Mouse (Mus musculus) lung, postnatal 25 days (tissue): ENCODE measurements around the gene Tubb2b.
A peak's percentile ranks its signal among the peaks of the same experiment; 100 is the strongest.
"Not testable (repeated sequence)": the region's sequence is repeated elsewhere in the genome, so short reads cannot be mapped to it uniquely, and the experiment has no call there.

ENCODE experiments used
- DNase-seq: peaks from one replicate; pipeline ENCODE4 v3.0.0; 2022; ENCODE audit warnings: low spot score

Tubb2b gene

DNA sequence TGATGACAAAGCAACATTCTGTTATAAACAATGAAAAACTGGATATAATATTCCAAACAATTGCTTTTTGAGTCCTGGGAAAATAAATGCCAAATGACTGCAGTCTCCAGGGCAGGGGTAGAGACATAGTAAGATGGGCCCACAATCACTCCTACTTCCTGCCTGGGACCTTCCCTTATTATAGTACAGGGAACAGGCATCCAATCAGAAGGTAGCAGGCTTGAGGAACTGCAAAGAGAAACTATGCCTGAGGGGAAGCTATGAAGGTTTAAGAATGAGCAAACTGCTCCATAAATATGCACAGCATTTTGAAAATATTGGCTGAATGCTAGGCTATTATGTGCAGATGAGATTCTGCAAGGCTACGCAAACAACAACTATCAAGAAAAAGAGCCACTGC lies 23.3 kb downstream of the Tubb2b start:
- no peak for DNase-seq

DNA sequence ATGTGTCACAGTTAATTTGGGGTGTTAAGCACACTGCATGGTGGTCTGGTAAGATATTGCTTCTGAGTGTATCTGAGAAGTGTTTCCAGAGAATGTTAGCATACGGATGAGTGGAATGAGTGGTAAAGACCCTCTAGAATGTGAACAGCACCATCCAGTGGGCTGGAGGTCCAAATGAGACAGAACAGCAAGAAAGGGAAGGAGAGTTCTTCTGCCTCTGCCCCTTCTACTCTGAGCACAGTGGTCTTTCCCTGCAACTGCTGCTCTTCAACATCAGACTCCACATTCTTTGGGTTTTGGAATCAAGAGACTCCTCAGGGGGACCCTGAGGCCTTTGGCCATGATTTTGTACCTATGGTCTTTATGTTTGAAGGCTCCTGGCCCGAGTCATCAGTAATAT lies 24.0 kb downstream of the Tubb2b start:
- DNase-seq = no peak

DNA sequence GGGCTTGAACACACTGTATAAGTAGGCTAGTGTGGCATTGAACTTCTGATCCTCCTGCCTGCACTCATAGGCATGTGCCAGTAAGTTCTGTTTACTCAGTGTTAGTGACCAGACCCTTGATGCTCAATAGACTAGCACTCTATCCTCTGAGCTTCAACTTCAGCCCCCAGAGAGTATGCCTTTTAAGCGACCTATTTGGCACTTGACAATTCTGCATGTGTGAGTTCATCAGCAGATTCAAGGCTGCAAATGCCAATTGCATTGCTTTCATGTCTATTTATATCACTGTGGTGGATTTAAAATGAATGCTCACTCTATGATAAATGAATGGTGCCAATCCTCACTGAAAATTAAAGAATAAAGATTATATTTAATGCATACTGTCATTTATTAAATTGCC lies 24.9 kb downstream of the Tubb2b start:
- DNase-seq = no peak

DNA sequence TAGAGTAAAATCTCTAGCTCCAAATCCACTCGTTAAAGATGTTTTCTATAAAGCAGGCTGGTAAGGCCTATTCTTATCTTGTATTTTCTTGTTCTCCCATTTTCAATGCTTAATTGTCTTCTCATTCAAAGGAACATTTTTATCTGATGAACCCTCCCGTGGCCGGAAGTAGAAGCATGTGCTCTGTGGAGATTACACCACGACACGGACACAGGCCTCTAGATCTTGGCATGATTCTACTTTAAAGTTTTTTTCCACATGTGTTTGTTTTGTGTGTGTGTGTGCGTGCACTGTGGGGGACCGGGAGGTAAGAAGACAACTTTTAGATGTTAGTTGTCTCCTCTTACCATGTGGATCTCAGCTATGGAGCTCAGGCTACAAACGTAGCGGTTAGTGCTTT lies 28.4 kb downstream of the Tubb2b start:
- DNase-seq = peak; percentile 30

DNA sequence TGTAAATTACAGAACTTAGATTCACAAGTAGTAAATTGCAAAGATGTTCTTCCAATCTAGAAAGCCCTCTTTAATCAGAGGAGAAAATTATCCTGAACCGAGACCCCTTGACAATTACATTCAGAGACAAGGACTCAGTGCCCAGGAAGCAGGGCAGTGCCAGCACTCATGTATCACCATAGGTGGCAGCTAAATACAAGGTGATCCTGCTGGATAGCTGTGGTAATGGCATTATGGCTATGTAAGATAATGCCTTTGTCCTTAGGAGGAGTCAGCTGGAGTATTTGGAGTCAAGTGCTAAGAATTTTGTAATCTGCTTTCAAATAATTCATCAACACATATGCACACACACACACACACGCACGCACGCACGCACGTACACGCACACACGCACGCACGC lies 29.0 kb downstream of the Tubb2b start:
- DNase-seq = no peak

DNA sequence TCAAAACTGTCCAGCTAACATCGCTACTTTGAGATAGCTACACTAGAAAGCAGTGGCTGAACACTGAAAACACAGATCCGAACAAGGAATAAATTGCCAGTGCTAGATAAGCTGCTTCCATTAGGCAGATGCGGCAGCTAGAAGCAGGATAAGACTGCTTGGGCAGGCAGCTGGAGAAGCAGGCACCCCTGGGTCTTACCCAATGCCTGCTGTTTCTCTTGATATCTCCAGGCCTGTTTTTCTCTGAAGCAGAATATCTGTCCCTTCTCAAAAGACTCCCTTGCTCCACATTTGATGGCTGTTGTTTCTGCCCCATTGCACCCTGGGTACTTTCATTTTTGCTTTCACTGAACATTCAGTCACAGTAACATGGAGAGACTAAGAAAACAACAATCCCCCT lies 29.5 kb downstream of the Tubb2b start:
- no peak for DNase-seq

DNA sequence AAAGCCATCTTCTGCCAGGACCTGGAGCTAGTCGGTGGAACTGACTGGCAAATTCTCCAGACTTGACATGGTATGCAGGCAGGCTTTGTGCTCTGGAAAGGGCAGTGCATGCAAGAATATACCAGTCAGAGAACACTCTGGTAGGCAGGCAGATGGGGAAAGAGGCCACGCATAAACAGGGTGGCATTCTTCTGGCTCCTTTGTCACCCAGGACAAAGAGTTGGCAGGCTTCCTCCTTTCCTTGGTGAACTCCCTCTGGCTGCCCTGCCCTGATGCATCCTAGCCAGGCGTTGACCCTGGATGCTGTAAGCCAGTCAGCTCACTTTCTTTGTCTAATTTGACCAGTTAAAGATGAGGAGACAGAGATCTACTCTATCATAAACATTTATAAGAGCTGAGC lies 33.2 kb downstream of the Tubb2b start:
- no peak for DNase-seq

DNA sequence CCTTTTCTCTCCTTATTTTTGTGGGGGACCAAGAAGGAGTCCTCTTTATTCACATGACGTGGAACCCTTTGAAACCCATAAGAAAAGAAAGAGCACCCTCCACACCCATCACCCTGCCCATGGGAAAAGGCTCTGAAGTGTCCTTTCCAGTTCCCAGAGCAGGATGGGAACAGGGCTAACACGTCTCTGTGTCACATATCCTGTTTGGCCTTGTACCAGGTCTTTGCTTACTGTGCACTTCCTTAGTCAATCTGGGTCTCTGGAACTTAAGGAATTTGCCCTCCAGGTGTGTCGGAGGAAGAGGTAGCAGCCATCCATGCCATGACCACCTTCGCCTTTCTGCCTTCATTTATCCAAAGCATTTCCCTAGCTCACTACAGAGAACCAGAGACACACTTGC lies 33.8 kb downstream of the Tubb2b start:
- peak; percentile 70 for DNase-seq

DNA sequence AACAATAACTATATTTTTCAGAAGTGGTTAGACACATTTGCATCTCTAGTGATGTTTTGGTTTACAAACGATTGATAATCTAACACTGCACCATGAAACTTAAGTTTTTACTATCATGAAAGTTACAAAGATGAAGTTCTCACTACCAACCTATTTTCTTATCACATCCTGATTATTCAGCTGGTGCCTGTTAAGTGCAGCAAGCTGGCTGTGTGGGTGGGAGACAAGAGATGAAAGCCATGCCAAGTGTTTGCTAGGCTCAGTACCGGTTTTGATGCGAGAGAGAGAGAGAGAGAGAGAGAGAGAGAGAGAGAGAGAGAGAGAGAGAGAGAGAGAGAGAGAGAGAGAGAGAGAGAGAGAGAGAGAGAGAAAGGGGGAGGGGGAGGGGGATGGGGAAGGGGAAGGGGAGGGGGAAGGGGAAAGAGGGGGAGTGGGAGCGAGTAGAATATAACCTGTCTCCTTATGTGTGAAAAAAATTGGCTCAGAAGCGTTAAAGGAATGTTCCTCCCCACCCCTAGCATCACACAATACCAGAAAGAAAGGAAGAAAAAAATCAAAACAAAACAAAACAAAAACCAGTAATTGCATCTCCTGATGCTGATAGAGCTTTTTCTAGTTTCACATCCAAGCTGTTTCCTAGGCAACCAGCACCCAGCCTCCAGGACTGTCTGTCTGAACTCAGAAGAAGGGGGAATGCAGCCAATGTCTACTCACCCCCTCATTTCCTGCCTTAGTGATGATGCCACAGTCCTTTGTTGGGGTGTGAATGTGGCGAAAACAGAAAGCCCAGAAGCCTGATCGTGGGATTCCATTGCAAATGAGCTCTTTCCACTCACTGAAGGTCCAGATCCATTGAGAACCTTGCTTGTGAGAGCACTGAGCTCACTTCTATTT lies 34.5 kb downstream of the Tubb2b start:
- no peak for DNase-seq

DNA sequence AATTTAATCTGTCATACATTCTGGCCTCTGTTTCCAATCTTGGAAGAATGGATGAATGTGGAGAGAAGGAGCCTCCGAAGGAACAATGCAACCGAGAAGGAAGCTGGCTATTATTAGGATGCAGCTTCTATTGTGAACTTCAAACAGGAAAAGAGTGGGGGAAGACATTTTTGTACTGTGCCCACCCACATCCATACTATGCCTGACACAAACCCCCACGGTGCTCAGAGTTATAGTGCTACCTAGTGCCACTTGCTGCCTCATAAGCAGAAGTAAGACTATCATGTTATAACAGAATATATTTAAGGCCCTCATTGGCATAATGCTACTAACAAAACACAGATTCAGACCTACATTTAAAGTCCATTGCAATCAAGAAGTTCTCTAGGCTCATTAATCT lies 40.9 kb downstream of the Tubb2b start:
- DNase-seq = no peak

DNA sequence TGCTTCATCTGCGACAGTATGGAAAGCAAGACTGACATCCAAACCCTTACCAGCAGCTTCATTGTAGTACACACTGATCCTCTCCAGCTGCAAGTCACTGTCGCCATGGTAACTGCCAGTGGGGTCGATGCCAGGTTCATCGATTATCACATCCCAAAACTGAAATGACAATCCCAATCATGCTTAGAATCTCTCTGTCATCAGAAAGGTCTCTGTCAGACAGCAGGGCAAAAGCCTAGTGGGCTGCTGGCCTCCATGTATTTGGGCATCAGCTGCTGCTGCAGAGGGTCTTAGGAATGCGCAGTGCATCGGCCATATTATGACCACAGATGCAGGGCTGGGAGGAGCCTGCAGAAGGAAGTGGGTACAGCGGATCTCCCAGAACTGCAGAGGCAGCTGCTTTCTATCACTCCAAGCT lies 41.4 kb downstream of the Tubb2b start:
- no peak for DNase-seq

DNA sequence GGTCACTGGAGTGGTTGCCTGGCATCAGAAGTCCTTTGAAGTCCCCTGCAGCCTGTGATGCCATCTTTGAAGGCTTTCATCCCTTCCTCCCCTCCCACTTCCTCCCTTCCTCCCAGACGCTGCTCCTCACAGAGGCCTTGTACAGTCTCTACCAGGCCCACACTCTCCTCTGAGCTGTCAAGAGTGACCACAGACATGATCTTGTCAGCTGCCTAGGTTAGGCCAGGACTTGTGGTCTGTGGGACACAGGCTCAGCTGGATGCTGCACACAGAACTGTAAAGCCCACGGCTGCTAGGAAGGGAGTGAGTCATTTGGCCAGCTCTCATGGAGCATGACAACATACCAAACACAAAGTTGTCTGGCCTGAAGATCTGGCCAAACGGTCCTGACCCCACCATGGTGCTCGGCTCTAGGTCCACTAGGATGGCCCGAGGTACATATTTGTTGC lies 42.0 kb downstream of the Tubb2b start:
- not testable (repeated sequence) for DNase-seq

DNA sequence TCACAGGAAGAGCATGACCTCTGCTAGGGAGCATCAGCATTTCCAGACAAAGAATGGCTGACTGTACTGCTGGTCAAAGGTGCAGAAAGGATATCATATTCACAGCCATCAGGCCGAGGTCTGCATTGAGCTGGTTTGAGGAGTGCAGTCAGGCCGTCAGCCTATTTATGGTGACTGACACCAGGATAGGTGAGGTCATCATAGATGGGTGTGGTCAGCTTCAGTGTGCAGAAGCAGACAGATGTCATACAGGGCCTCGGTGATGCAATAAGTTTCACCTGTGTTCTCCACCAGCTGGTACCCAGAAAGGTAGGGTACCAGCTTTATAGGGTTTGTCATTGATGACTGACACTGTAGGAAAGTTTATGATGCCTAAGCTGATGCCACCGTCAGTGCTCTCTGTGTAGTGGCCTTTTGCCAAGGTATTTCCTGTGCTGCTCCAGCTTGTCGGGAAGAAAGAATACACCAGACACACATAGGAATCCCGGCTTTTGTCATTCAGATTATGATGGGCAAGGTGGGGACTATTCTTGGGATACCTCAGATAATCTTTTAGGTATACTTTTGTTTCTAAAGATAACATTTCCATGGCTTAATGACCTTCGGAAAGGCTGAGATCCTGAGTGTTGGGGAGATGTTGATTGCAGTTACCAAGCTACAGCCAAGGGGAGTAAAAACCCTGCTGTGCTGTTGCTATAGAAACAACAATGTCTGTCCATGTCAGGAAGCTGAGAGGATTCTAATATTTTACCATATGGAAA lies 43.0 kb downstream of the Tubb2b start:
- no peak for DNase-seq

DNA sequence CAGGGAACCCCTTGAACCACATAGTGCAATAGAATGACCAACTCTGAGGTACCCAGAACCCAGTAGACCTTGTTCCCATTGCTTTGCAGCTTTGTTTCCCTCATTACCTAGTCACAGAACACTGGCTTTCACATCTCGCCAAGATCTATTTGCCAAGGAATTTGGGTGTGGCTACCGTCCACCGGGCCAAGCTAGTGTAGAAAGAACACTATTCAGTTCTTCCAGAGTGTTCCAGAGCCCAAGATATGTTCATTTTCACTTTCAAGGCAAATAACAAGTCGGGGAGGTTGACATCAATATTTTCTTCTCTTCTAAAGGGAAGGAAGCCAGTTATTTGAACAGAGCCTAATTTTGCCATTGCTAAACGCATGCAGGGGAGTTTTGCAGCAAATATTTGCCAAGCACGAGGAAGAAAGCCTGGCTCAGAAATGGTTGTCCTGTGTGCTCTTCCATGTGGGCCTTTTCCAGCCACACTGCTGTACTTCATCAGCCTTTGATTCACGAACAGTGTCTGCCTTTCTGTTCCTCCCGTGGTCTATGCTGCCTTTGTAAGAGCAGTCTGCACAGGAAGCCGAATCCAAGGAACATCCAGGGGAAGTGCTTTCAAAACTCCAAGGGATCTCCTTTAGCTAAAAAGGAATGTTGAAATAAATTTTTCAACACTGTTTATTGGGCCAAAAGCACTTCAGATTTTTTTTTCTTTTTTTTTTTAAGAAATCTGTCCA lies 46.1 kb downstream of the Tubb2b start:
- peak; percentile 80 for DNase-seq

DNA sequence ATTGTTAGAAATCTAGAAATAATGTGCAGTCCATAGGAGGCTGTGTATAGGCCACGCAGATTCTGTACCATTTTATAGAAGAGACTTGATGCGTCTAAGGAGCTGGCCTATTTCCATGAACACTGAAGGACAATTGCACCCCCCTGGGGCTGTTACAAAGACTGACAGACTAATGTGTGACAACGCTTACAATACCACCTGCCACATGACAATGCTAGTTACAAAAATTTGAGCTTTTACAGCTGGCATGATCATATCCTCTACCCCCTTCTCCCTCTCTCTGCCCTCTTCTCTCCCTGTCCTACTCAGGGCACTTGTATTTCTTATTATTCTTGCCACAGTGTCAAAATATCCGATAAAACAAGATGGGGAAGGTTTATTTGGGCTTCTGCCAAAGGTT lies 48.3 kb downstream of the Tubb2b start:
- DNase-seq = no peak

DNA sequence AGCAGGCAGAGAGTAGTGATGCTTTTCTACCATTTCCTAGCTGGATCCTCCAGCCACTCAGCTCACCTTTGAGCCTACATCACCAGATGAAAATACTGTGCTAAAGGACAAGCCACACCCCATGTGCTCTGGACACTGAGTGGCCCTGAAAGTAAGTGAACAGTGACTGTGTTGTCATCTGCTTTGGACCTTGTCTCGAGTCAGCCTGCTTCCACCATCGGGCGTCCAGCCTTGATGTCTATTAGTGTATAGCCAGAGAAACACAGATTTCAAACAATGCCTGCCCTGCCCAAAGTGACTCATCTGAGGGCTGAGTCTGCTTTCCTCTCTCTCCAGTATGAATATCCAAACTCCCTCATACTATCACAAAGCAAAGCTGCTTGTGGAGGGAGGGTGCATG lies 50.5 kb downstream of the Tubb2b start:
- DNase-seq = no peak

DNA sequence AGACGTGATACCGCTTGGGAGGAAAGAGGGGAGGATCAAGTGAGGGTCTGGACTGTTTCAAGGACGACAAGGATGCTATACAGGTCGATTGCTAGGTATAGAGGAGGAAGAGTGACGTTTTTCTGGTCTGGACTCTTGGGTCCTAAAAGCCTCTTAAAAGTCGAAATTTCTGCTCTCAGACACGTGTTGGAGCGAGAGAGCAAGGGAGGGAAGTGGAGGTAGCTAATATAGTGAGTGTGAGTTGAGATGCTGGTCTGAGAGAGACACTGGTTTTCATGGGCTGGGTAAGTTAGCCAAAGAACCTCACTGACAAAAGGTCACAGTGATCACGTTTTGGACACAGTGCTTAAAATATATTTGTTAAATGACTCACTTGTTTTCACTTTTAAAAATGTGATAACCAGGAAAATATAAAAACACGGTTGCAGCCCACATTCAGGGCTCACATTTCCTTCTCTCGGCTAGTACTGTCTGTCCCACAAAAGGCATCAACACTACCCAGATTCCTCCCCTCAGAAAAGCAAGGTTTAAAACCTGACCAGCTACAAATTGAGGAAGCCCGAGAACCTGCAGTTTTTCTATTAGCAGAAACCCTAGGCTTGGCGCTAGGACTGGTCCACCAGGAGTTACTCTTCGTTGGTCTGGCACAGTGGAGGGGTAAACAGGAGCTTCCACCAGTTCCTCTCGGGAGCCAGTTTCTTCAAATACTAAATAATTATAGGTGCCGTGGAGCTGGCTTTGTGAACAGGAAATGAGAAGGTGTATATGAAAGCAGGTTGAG lies 51.6 kb downstream of the Tubb2b start:
- DNase-seq = no peak

DNA sequence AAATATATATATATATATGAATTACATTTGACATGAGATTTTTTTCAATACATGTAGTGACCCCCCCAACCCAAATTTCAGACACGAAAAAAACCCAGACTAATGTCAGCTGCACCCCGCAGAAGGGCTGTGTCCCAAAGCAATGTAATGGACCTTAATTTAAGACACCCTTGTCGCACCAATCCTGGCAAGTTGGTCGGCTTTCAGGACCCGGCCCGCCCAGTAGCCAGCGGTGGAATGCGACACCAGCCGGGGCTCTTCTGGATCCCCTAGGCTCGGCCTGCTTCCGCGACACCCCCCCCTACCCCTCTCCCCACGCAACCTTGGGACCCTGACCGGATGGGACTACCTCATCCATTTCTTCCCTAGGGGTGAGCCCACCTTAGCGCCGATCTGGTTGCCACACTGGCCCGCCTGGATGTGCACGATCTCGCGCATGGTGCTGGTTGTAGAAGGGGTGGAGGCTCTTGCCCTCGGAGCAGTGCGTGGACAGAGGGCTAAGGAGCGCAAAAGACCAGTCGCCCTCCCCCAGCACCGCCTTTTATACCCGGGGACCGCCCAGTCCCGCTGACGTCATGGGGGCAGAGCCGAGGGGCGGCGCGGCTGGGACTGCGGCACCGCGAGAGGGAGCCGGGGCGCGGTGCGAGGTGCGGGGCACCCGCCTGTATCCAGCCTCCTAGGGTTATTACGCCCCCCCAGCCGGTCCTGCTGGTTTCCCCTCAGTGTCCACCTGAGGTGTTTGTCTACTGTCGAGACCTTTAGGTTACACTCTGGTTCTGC lies 52.6 kb downstream of the Tubb2b start, which contains the start of gene Tubb2a:
Gene Tubb2a, minus strand, starts transcription at position 516 of the 780 bp plus-strand sequence.
- peak; percentile 94 for DNase-seq
